Mouse (Mus musculus): Measurements from ENCODE around the gene Ap5z1.

DNA sequence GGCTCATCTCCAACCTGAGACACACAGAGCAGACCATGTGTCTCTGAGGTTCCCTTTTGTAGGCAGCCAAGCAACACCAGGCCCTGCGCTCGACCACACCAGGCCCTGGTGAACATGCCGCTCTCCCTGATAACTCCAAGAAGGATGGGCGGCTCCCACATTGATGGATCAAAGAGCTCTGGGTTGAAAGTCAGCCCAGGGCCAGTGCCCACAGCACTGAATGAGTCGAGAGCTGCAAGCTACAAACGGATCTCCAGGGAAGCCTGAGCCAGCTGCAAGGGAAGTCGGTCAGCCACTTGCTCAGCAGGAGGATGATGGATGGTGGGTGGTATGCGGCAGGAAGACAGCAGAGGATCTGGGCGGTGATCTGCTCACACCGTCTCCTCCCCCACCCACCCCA is 6.4 kb upstream of the Ap5z1 start:
- no peak for TF ChIP-seq CTCF (IDR thresholded peaks at IDR 0.05; ENCODE audit: borderline replicate concordance, extremely low read depth, insufficient read depth, insufficient read length)
- TF ChIP-seq POLR2A (IDR thresholded peaks at IDR 0.05; ENCODE audit: borderline replicate concordance, extremely low read depth, insufficient read depth, insufficient read length, poor library complexity, severe bottlenecking), result no peak

All from brain, embryonic 14.5 days (tissue).